Mouse (Mus musculus): ENCODE measurements around the gene Ccdc159.

- TF ChIP-seq CHD2 (IDR thresholded peaks at IDR 0.05; ENCODE audit: low read depth, low read length) (no peak), MAFK (IDR thresholded peaks at IDR 0.05; ENCODE audit: insufficient read depth, low read depth, low read length) (no peak), ZC3H11A (IDR thresholded peaks at IDR 0.05; ENCODE audit: borderline replicate concordance, low read depth, low read length) (no peak)
Measured at GRCm38 (mm10) chr9:21951977-21952376, 24.7 kb downstream of the Ccdc159 start.
